Mouse (Mus musculus): ENCODE results near the gene Serpind1.

DNA sequence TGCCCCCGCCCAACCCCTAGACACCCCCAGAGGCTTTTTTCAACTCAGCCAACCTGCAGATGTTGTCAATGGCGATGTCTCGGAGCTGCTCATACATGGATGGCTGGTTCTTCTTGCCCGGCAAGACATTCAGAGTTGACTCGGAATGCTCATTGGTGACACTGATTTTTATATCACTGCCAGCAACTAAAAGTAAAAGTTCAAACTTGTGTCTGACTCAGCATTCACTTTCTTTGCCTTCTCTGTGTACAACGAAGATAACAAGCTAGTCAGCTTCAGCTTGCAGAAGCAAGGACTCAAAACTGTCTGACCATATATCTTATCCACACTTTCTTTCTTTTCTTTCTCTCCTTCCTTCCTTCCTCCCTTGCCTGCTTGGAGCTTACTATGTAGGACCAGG, 24.9 kb downstream of the Serpind1 start:
- no peak for TF ChIP-seq POLR2A (IDR thresholded peaks at IDR 0.05; ENCODE audit: insufficient read depth, low read depth, low read length)
- TF ChIP-seq CTCF (IDR thresholded peaks at IDR 0.05; ENCODE audit: insufficient read depth, low read depth, low read length): no peak
